Mouse (Mus musculus) lung, postnatal 0 days (tissue): ENCODE measurements at regions not wholly inside any gene's neighbourhood (a gene's known extent, or its start where the extent isn't known, plus 50 kb on each side); places are given as distances from the start of the nearest gene placed in this dataset.

ENCODE experiments used
- CTCF ChIP-seq: IDR thresholded peaks from 2 replicates; pipeline ENCODE4 v1.5.1; 2016; ENCODE audit warnings: antibody characterized with exemption, mild to moderate bottlenecking
- EP300 ChIP-seq: IDR thresholded peaks from 2 replicates; pipeline ENCODE4 v1.6.1; 2016; ENCODE audit warnings: antibody characterized with exemption, mild to moderate bottlenecking, control low read depth

- TF ChIP-seq CTCF (no peak), EP300 (no peak)
Measured at GRCm38 (mm10) chr17:62295412-62295811, 585.7 kb downstream of the Efna5 start.
